Mouse (Mus musculus) midbrain, embryonic 16.5 days (tissue): ENCODE results near the gene Olfr963. TPM values are rescaled to one million over a fixed set of nuclear protein-coding genes. Genes with fewer than 3 reads are reported as not detected.
A peak's percentile ranks its signal among the peaks of the same experiment; 100 is the strongest.

ENCODE experiments used
- ATAC-seq: fragments of 200-750 bp; cut with Nextera tagmentation; 2 replicates; pipeline ENCODE4 v1.8.0; 2017; ENCODE audit warnings: moderate TSS enrichment
- H3K27ac ChIP-seq: fragments of 300-500 bp; sonication (generic); 2 replicates; pipeline ENCODE4 v1.5.1; 2014; ENCODE audit warnings: mild to moderate bottlenecking, low read length, mixed read lengths
- H3K27me3 ChIP-seq: fragments of 300-500 bp; sonication (generic); 2 replicates; pipeline ENCODE4 v1.6.1; 2014; ENCODE audit warnings: low read depth, low read length, mixed read lengths; ENCODE audit not compliant: control insufficient read depth, insufficient read depth
- H3K36me3 ChIP-seq: fragments of 300-500 bp; sonication (generic); 2 replicates; pipeline ENCODE4 v1.6.1; 2014; ENCODE audit warnings: mild to moderate bottlenecking, low read length, moderate library complexity, mixed read lengths; ENCODE audit not compliant: control insufficient read depth, insufficient read depth
- H3K4me1 ChIP-seq: fragments of 300-500 bp; sonication (generic); 2 replicates; pipeline ENCODE4 v1.6.1; 2014; ENCODE audit warnings: mild to moderate bottlenecking, low read length, mixed read lengths; ENCODE audit not compliant: control insufficient read depth, insufficient read depth
- H3K4me2 ChIP-seq: fragments of 300-500 bp; sonication (generic); 2 replicates; pipeline ENCODE4 v1.6.1; 2014; ENCODE audit warnings: mild to moderate bottlenecking, low read length, mixed read lengths
- H3K4me3 ChIP-seq: fragments of 300-500 bp; sonication (generic); 2 replicates; pipeline ENCODE4 v1.5.1; 2014; ENCODE audit warnings: low read depth, mild to moderate bottlenecking, low read length, moderate library complexity, mixed read lengths
- H3K9ac ChIP-seq: fragments of 300-500 bp; sonication (generic); 2 replicates; pipeline ENCODE4 v1.6.1; 2014; ENCODE audit warnings: low read depth, low read length, mixed read lengths
- H3K9me3 ChIP-seq: fragments of 300-500 bp; sonication (generic); replicated peaks from 2 replicates; pipeline ENCODE4 v1.6.1; 2014; ENCODE audit warnings: mild to moderate bottlenecking, low read length, mixed read lengths; ENCODE audit not compliant: control insufficient read depth, poor library complexity, severe bottlenecking
- WGBS: fragments of 180-500 bp; shearing (Covaris S2); extraction: QIAGEN DNeasy Blood & Tissue Kit; methylation state at CpG from one replicate; pipeline ENCODE4 v1.1.7; 2014; 5-methylcytosine and 5-hydroxymethylcytosine counted together
- polyA plus RNA-seq: library from polyadenylated mRNA; unstranded; fragments of >200 nt; fragmentation: Nextera tagmentation; extraction: Ambion mirVana; gene quantifications from 2 replicates; pipeline ENCODE4 v1.2.1, GENCODE M21; 2015

The Olfr963 gene
- not detected in 2 replicates for polyA plus RNA-seq

DNA sequence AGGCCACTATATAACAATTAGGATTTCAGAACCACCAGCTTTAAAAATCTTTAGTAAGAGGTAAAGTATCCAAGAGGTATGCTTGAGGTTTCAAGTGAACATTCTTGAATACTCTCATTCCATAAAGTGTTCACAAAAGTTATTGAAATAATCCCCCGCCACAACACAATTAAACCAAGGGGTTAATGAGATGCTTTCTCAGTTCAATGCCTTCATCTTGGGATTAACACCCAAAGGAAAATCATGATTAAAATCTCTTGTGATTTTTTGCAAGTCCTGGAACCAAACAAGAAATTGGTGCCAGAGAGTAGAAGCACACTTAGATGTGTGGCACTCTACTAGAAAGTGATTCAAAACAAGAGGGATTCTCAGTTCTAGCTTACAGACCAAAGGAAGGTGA is at the start of gene Olfr963:
Gene Olfr963 (plus strand): TSS at position 301 of the 400 bp plus-strand sequence.
- Histone ChIP-seq H3K27me3 (no peaks in the 10 kb centered on the region), H3K36me3 (no peaks in the 10 kb centered on the region), H3K4me1 (no peaks in the 10 kb centered on the region), H3K9me3 (no peaks in the 10 kb centered on the region), H3K9ac (no peak within 1 kb of the TSS), H3K4me3 (no peak within 1 kb of the TSS), H3K4me2 (no peak within 1 kb of the TSS), H3K27ac (no peak within 1 kb of the TSS)
- 86% methylated on average over 1 of the region's 1 CpGs for WGBS
- ATAC-seq: no peak

DNA sequence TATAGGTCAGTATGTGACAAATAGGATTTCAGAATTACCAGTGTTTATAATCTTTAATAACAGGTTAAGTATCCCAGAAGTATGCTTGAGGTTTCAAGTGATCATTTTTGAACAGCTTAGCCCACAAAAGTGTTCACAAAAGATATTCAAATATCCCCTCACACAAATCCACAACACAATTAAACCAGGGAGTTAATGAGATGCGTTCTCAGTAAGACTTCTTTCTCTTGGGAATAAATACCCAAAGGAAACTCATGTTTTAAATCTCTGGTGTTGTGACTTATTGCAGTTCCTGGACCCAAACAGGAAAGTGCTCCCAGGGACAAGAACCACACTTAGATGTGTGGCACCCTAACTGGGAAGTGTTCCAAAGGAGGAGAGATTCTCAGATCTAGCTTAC is 45.9 kb upstream of the Olfr963 start, which contains the start of gene Olfr960:
Gene Olfr960 (plus strand): TSS at position 301 of the 400 bp plus-strand sequence.
- no peaks in the 10 kb centered on the region for H3K36me3 ChIP-seq
- H3K4me3 ChIP-seq: no peak within 1 kb of the TSS
- H3K9ac ChIP-seq: no peak within 1 kb of the TSS
- no peak within 1 kb of the TSS for H3K27ac ChIP-seq
- H3K9me3 ChIP-seq: no peaks in the 10 kb centered on the region
- no peaks in the 10 kb centered on the region for H3K4me1 ChIP-seq
- H3K4me2 ChIP-seq: no peak within 1 kb of the TSS
- ATAC-seq: no peak
- H3K27me3 ChIP-seq: no peaks in the 10 kb centered on the region
- 59% methylated on average over 1 of the region's 1 CpGs for WGBS

DNA sequence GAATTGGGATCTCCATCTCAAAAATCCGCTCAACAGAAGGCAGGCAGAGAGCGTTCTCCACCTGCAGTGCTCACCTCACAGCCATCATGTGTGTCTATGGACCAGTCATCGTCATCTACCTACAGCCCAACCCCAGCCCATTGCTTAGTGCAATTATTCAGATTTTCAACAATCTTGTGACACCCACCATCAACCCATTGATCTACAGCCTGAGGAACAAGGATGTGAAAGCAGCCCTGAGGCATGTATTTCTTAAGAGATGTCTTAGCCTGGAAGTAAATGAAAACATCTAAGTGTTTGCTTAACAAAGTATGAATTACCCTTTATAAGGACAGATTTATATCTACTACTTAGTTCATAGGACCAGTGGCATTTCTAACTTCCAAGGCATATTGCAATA is 43.2 kb upstream of the Olfr963 start:
- Histone ChIP-seq H3K36me3 (no peaks in the 10 kb centered on the region), H3K27ac (no peak overlapping the region), H3K4me3 (no peak overlapping the region), H3K4me2 (no peak overlapping the region), H3K9ac (no peak overlapping the region), H3K9me3 (no peaks in the 10 kb centered on the region), H3K27me3 (no peaks in the 10 kb centered on the region), H3K4me1 (no peaks in the 10 kb centered on the region)
- ATAC-seq: no peak
- WGBS: 94% methylated on average over 3 of the region's 3 CpGs

DNA sequence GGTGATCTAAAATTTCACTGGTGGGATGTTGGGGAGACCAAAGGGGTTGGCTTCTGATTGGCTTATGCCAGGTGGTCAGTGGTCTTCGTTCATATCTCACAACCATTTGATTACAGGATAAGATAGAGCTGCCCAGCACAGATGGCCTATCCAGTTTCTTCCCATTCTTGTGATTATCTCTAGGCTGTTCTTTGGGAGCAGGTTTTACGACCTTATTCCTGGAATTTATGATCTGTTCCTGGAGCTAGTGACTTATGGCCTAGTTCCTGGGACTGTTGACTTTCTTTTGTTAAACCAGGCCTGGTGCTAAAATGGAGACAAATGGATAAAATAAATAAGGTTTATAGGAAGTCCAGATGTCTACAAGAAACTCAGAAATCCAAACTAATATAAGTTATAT is 42.3 kb upstream of the Olfr963 start:
- ATAC-seq: no peak
- Histone ChIP-seq H3K27ac (no peak overlapping the region), H3K27me3 (no peaks in the 10 kb centered on the region), H3K36me3 (no peaks in the 10 kb centered on the region), H3K4me2 (no peak overlapping the region), H3K4me1 (no peaks in the 10 kb centered on the region), H3K9ac (no peak overlapping the region), H3K9me3 (no peaks in the 10 kb centered on the region), H3K4me3 (no peak overlapping the region)
- 95% methylated on average over 2 of the region's 2 CpGs for WGBS

DNA sequence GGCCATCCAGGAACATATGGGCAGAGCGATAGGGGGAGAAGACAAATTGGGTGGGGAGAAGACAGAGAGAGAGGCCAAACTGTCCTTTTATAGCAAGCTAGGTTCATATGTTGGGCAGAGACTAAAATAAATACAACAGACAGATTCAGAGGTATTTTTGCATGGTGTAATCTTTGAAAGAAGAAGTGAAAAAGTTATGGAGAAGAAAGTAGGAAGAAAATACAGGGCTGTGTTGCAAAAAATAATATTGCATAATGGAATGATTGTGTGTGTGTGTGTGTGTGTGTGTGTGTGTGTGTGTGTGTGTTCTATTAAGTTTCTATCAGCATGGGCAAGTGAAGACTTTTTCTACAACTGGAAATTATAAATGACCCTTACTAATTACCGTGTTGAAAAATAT is 37.9 kb upstream of the Olfr963 start:
- Histone ChIP-seq H3K27ac (no peak overlapping the region), H3K4me1 (peaks cover 2% of the 10 kb centered on the region; the same call in 1 of the 2 replicates), H3K9ac (no peak overlapping the region), H3K36me3 (no peaks in the 10 kb centered on the region), H3K27me3 (no peaks in the 10 kb centered on the region), H3K9me3 (no peaks in the 10 kb centered on the region), H3K4me2 (no peak overlapping the region), H3K4me3 (no peak overlapping the region)
- no peak for ATAC-seq
- 95% methylated on average over 2 of the region's 2 CpGs for WGBS

- no peaks in the 10 kb centered on the region for H3K27me3 ChIP-seq
- H3K4me1 ChIP-seq: peaks cover 6% of the 10 kb centered on the region; the same call in 1 of the 2 replicates
- 27% methylated on average over 4 of the region's 4 CpGs for WGBS
- H3K4me3 ChIP-seq: no peak overlapping the region
- H3K9me3 ChIP-seq: no peaks in the 10 kb centered on the region
- H3K9ac ChIP-seq: no peak overlapping the region
- peak; percentile 94 for ATAC-seq
- H3K36me3 ChIP-seq: no peaks in the 10 kb centered on the region
- H3K27ac ChIP-seq: peak overlapping the region; percentile 89
- peak overlapping the region; percentile 26; the same call in 1 of the 2 replicates for H3K4me2 ChIP-seq
Measured at GRCm38 (mm10) chr9:39633913-39634594, 33.0 kb upstream of the Olfr963 start.

GRCm38 (mm10) chr9:39644785-39645184 is 22.2 kb upstream of the Olfr963 start, which contains the start of gene Olfr961:
Gene Olfr961, plus strand, starts transcription at chr9:39645085.
- H3K9me3 ChIP-seq: no peaks in the 10 kb centered on the region
- H3K4me2 ChIP-seq: no peak within 1 kb of the TSS
- no peaks in the 10 kb centered on the region for H3K4me1 ChIP-seq
- H3K27ac ChIP-seq: no peak within 1 kb of the TSS
- no peaks in the 10 kb centered on the region for H3K36me3 ChIP-seq
- H3K27me3 ChIP-seq: no peaks in the 10 kb centered on the region
- no peak within 1 kb of the TSS for H3K4me3 ChIP-seq
- ATAC-seq: no peak
- H3K9ac ChIP-seq: no peak within 1 kb of the TSS

DNA sequence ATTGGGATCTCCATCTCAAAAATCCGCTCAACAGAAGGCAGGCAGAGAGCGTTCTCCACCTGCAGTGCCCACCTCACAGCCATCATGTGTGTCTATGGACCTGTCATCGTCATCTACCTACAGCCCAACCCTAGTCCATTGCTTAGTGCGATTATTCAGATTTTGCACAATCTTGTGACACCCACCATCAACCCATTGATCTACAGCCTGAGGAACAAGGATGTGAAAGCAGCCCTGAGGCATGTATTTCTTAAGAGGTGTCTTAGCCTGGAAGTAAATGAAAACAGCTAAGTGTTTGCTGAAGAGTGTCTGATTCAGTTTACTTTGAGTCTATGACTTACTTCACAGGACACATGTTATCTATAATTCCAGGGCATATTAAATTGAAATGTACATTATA is 19.6 kb upstream of the Olfr963 start:
- ATAC-seq: no peak
- H3K27ac ChIP-seq: no peak overlapping the region
- H3K4me2 ChIP-seq: no peak overlapping the region
- H3K36me3 ChIP-seq: no peaks in the 10 kb centered on the region
- H3K4me3 ChIP-seq: no peak overlapping the region
- no peak overlapping the region for H3K9ac ChIP-seq
- H3K27me3 ChIP-seq: no peaks in the 10 kb centered on the region
- WGBS: 94% methylated on average over 4 of the region's 4 CpGs
- H3K4me1 ChIP-seq: no peaks in the 10 kb centered on the region
- no peaks in the 10 kb centered on the region for H3K9me3 ChIP-seq

DNA sequence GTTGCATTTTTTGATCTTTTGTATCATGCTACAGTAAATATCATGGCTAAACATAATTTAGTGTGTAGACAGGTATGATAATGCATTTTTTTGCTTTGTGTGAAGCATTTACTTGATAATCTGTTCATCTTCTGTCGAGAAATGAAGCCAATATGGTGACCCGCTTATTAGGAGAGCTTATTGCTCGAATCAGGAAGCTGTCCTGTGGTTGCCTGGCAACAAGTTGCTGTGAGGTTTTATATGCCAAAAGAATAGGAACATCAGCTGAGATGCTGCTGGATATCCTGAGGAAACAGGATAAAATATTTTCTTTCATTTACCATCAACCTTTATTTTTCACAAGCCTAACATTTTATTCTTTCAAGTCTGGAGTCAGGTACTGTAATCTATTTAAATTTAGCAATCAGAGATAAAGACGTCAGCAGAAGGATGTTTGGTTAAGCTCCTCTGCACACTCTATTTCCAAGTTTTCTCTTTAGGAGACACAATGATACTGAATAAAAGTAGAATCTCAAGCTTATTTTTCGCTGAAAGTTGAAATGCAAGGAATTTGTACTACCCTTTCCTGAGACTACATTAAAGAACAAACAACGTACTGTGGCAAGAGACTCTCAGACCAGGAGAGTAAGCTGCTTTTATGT is 12.1 kb upstream of the Olfr963 start:
- Histone ChIP-seq H3K27ac (peak overlapping the region; percentile 71), H3K36me3 (no peaks in the 10 kb centered on the region), H3K4me1 (peaks cover 5% of the 10 kb centered on the region), H3K9ac (no peak overlapping the region), H3K4me3 (no peak overlapping the region), H3K9me3 (no peaks in the 10 kb centered on the region), H3K4me2 (0 out of 2 replicates have a peak overlapping the region, but pooled peaks have one; percentile 6), H3K27me3 (no peaks in the 10 kb centered on the region)
- ATAC-seq: peak; percentile 91
- WGBS: 39% methylated on average over 6 of the region's 6 CpGs
